Mouse (Mus musculus): ENCODE measurements at regions not wholly inside any gene's neighbourhood (a gene's known extent, or its start where the extent isn't known, plus 50 kb on each side); places are given as distances from the start of the nearest gene placed in this dataset.

- no peak for DNase-seq (ENCODE audit: low spot score in 2 of 2)
Measured at GRCm38 (mm10) chr9:30581271-30581821, 154.4 kb downstream of the Snx19 start.

GRCm38 (mm10) chr9:30580500-30580899 lies 153.6 kb downstream of the Snx19 start:
- no peak for DNase-seq (ENCODE audit: low spot score in 2 of 2)

GRCm38 (mm10) chr9:30578213-30578612 lies 151.3 kb downstream of the Snx19 start:
- no peak for DNase-seq (ENCODE audit: low spot score in 2 of 2)

- DNase-seq (ENCODE audit: low spot score in 2 of 2), result no peak
Measured at GRCm38 (mm10) chr9:30577243-30577642, 150.3 kb downstream of the Snx19 start.

- no peak for DNase-seq (ENCODE audit: low spot score in 2 of 2)
Measured at GRCm38 (mm10) chr9:30575531-30575930, 148.6 kb downstream of the Snx19 start.

- no peak for DNase-seq (ENCODE audit: low spot score in 2 of 2)
Measured at GRCm38 (mm10) chr9:30573294-30573693, 146.4 kb downstream of the Snx19 start.

GRCm38 (mm10) chr9:30571014-30571413 lies 144.1 kb downstream of the Snx19 start:
- DNase-seq (ENCODE audit: low spot score in 2 of 2), result no peak

- no peak for DNase-seq (ENCODE audit: low spot score in 2 of 2)
Measured at GRCm38 (mm10) chr9:30564765-30565680, 138.1 kb downstream of the Snx19 start.

- no peak for DNase-seq (ENCODE audit: low spot score in 2 of 2)
Measured at GRCm38 (mm10) chr9:30563399-30563798, 136.5 kb downstream of the Snx19 start.

GRCm38 (mm10) chr9:30554908-30555307 lies 128.0 kb downstream of the Snx19 start:
- no peak for DNase-seq (ENCODE audit: low spot score in 2 of 2)

GRCm38 (mm10) chr9:30552721-30553120 lies 125.8 kb downstream of the Snx19 start:
- DNase-seq (ENCODE audit: low spot score in 2 of 2), result no peak

GRCm38 (mm10) chr9:30549892-30550515 lies 123.1 kb downstream of the Snx19 start:
- no peak for DNase-seq (ENCODE audit: low spot score in 2 of 2)

GRCm38 (mm10) chr9:30539858-30540257 lies 113.0 kb downstream of the Snx19 start:
- DNase-seq (ENCODE audit: low spot score in 2 of 2), result no peak

GRCm38 (mm10) chr9:30536508-30537100 lies 109.7 kb downstream of the Snx19 start:
- no peak for DNase-seq (ENCODE audit: low spot score in 2 of 2)

- no peak for DNase-seq (ENCODE audit: low spot score in 2 of 2)
Measured at GRCm38 (mm10) chr9:30534961-30535360, 108.1 kb downstream of the Snx19 start.

GRCm38 (mm10) chr9:30533780-30534343 lies 107.0 kb downstream of the Snx19 start:
- DNase-seq (ENCODE audit: low spot score in 2 of 2), result no peak

GRCm38 (mm10) chr9:30533091-30533779 lies 106.3 kb downstream of the Snx19 start:
- no peak for DNase-seq (ENCODE audit: low spot score in 2 of 2)

GRCm38 (mm10) chr9:30525086-30525485 lies 98.2 kb downstream of the Snx19 start:
- no peak for DNase-seq (ENCODE audit: low spot score in 2 of 2)

GRCm38 (mm10) chr9:30524401-30525066 lies 97.6 kb downstream of the Snx19 start:
- DNase-seq (ENCODE audit: low spot score in 2 of 2), result no peak

- no peak for DNase-seq (ENCODE audit: low spot score in 2 of 2)
Measured at GRCm38 (mm10) chr9:30523852-30524251, 96.9 kb downstream of the Snx19 start.

Measured in cerebellum, postnatal 4 days (tissue).